Mouse (Mus musculus) cerebellum, adult 2 months (tissue): Measurements from ENCODE around the gene Cdk12. TPM values are rescaled to one million over a fixed set of nuclear protein-coding genes. Genes with fewer than 3 reads are reported as not detected.
A peak's percentile ranks its signal among the peaks of the same experiment; 100 is the strongest.
"Not testable (repeated sequence)": the region's sequence is repeated elsewhere in the genome, so short reads cannot be mapped to it uniquely, and the experiment has no call there.

Source experiments
- DNase-seq, 2 experiments: peaks; one replicate each; pipeline ENCODE4 v3.0.0; 2021
- H3K27ac ChIP-seq: fragments of 200-500 bp; 2 replicates; pipeline ENCODE4 v1.5.1; 2012; ENCODE audit warnings: low read length, control low read depth, inconsistent platforms; ENCODE audit not compliant: insufficient read depth
- H3K27me3 ChIP-seq: fragments of 200-500 bp; 2 replicates; pipeline ENCODE4 v1.6.1; 2012; ENCODE audit warnings: inconsistent platforms, mild to moderate bottlenecking, low read length, moderate library complexity; ENCODE audit not compliant: control insufficient read depth, insufficient read depth
- H3K4me1 ChIP-seq: fragments of 200-500 bp; 2 replicates; pipeline ENCODE4 v1.6.1; 2011; ENCODE audit warnings: low read length; ENCODE audit not compliant: control insufficient read depth, insufficient read depth
- H3K4me3 ChIP-seq: fragments of 200-500 bp; replicated peaks from 2 replicates; pipeline ENCODE3; 2011; ENCODE audit warnings: mild to moderate bottlenecking, low read depth, low read length, control low read depth; ENCODE audit not compliant: insufficient read depth
- CTCF ChIP-seq: fragments of 200-500 bp; IDR thresholded peaks from 2 replicates; pipeline ENCODE4 v1.5.1; 2011; ENCODE audit warnings: low read depth, mild to moderate bottlenecking, control low read depth, low read length, moderate library complexity, borderline replicate concordance; ENCODE audit not compliant: insufficient read depth
- POLR2A ChIP-seq: fragments of 200-500 bp; IDR thresholded peaks from 2 replicates; pipeline ENCODE4 v1.6.1; 2011; ENCODE audit warnings: low read length, control low read depth, borderline replicate concordance; ENCODE audit not compliant: insufficient read depth
- WGBS: fragments of 180-500 bp; shearing (Covaris S2); methylation state at CpG from one replicate; pipeline ENCODE4 v1.1.7; 2018; 5-methylcytosine and 5-hydroxymethylcytosine counted together
- polyA plus RNA-seq: library from polyadenylated mRNA; depleted of rRNA; stranded (reverse); fragments of >200 nt; gene quantifications from 2 replicates; pipeline ENCODE4 v1.2.3, GENCODE M21; 2012; rRNA removed

The Cdk12 gene
- 23.3 and 24.9 TPM in 2 replicates for polyA plus RNA-seq

- H3K4me3 ChIP-seq, result peak within 1 kb of the TSS; percentile 61
Observed at GRCm38 (mm10) chr11:98202641-98203350, at the start of gene Cdk12. Cdk12 (plus strand) TSS chr11:98203059.

DNA sequence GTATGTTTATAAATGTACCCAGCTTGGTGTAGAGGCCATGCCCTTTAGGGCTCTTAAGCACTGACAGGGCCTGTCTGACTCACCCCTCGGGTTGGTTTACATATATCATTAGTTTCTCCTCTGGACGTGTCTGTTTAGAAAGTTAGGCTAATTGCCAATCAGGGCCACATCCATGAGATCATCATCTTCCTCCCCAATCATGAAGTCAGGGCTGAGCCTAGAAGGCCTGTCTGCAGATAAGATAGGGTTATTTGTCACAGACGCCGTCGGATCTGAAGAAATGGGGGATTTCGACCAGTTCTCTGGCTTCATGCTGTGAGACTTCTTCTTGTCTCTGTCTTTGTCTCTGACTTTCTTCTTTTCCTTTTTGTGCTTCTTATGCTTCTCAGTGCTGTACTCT is 47.8 kb upstream of the Cdk12 start:
- no peak overlapping the region for H3K27ac ChIP-seq
- WGBS, result 73% methylated on average over 6 of the region's 6 CpGs
- no peak for DNase-seq
- H3K4me3 ChIP-seq, result no peak overlapping the region
- H3K4me1 ChIP-seq, result no peaks in the 10 kb centered on the region
- TF ChIP-seq POLR2A, result no peak
- no peak for TF ChIP-seq CTCF
- no peaks in the 10 kb centered on the region for H3K27me3 ChIP-seq

More at GRCm38 (mm10) chr11:98202641-98203350, at the start of gene Cdk12:
- TF ChIP-seq CTCF (no peak), POLR2A (peak; percentile 85)
- WGBS, result under 1% methylated on average over 51 of the region's 63 CpGs
- no peaks in the 10 kb centered on the region for H3K27me3 ChIP-seq
- H3K4me1 ChIP-seq, result peaks cover 4% of the 10 kb centered on the region; the same call in 1 of the 2 replicates
- H3K27ac ChIP-seq, result peak within 1 kb of the TSS; percentile 83
- peak; percentile 94 to 96 for DNase-seq

DNA sequence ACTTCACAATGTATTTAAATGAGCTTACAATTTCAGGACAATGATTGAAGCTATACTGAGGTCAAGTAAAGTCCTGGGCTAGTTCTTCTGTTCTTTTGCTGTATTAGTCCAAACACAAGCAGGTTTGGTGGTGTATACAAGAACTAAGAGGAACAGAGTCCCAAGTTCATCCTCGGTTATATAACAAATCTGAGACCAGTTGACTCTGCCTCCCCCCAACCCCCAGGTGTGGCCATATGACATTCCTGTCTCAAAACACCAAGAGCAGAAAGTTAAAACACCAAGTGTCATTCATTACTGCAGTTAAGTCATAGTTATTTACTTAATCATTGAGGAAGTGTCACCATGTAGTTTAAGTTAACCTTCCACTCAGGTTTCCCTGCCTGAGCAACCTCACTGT is 34.5 kb upstream of the Cdk12 start:
- DNase-seq, result no peak
- 87% methylated on average over 1 of the region's 1 CpGs for WGBS
- TF ChIP-seq POLR2A (no peak), CTCF (no peak)
- Histone ChIP-seq H3K27me3 (no peaks in the 10 kb centered on the region), H3K4me1 (no peaks in the 10 kb centered on the region), H3K27ac (no peak overlapping the region), H3K4me3 (no peak overlapping the region)

DNA sequence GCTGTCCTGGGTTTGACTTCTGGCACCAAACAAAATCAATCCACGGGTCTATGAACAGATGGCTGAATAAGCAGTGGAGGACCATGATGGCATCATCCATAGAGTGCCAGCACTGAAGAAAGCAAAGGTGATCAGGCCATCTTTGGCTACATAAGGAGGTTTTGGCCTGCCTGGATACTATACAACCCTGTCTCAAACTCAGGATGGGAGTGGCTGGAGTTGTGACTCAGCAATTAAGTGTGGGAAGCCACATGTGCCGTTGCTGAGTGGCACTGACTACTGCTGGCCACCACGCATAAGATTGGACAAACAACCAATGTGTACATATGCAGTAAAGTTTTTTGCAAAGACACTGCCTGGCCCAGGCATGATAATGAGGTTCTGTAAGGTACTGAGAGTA is 20.7 kb upstream of the Cdk12 start:
- not testable (repeated sequence) for DNase-seq

DNA sequence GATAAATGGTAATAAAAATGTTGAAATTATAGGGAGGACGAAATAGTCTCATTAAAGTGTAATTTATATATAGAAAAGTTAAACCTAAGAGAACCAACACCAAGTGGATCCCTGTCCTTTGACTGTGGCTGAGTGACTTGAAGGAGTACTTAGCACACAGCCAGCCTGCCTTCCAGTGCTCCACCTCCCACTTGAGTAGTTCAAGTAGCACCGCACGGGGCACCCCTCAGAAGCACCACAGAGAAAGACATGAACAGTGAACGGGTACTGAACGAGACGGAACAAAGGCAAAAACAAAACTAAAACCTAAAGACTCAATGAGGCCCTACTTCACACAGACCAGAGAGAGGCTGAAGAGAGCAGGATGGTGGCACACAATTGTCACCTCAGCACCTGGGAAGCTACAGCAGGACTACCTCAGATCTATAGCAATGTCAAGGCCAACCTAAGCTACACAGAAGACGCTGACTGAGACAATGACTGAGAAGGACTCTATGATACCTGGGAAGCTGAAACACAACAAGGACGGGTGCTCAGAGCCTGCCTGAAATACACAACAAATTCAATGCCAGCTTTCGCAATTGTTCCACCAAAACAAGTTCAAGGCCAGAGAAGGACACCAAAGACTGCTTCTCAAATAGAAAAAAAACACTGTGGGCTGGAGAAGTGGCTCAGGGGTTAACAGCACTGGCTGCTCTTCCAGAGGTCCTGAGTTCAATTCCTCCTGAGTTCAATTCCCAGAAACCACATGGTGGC is 15.0 kb upstream of the Cdk12 start:
- Histone ChIP-seq H3K4me3 (no peak overlapping the region), H3K27ac (no peak overlapping the region), H3K27me3 (no peaks in the 10 kb centered on the region), H3K4me1 (no peaks in the 10 kb centered on the region)
- DNase-seq, result no peak
- WGBS, result 92% methylated on average over 9 of the region's 9 CpGs
- TF ChIP-seq CTCF (no peak), POLR2A (no peak)

More for the DNA sequence above, 20.7 kb upstream of the Cdk12 start:
- H3K27me3 ChIP-seq, H3K4me1 ChIP-seq, H3K27ac ChIP-seq, H3K4me3 ChIP-seq: not testable (repeated sequence)
- 70% methylated on average over 3 of the region's 3 CpGs for WGBS

GRCm38 (mm10) chr11:98190820-98191219 is 12.0 kb upstream of the Cdk12 start:
- DNase-seq, result no peak
- WGBS, result 48% methylated on average over 5 of the region's 5 CpGs
- H3K4me3 ChIP-seq, result no peak overlapping the region
- H3K4me1 ChIP-seq, result no peaks in the 10 kb centered on the region
- no peak overlapping the region for H3K27ac ChIP-seq
- TF ChIP-seq CTCF (no peak), POLR2A (no peak)
- H3K27me3 ChIP-seq, result no peaks in the 10 kb centered on the region

DNA sequence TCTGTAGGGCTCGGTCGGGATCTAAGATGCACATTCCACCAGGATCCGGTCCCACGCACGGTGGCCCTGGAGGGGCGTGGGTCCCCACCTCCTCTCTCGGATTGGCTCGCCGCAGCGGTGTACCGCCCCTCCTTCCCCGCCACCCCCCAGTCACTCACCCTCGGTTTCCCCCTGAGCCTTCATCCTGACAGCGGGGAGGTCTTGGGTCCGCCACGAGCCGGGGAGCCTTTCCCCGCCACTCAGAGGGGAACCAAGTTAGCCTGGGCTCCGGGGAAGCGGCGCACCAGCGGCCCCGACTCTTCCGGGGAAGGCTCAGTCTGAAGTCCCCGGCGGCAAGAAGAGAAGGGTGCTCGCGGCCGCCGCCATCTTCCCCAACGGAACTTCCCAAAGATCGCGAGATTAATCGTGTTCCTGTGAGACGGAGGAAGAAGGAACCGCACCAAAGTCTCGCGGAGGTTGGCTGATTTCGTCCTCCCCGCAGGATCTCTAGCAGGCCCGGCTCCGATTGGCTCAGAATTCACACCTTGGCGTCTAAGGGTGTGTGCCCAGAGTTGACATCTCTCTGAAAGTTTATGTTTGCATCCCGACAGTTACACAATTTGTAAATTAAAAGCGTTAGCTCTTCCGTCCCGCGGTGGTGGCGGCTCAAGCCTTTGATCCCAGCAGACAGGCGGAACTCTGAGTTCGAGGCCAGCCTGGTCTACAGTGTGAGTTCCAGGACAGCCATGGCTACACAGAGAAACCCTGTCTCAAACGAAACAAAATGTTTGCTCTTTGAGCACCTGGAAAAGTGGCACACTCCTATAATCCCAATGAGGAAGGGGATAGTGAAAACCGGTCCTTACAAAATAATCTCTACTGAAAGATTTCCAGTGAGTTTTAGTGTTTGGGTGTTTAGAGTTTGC is 9.7 kb upstream of the Cdk12 start, which contains the start of gene Med1:
Gene Med1 (minus strand): TSS at position 393 of the 905 bp plus-strand sequence.
- Histone ChIP-seq H3K27ac (peak within 1 kb of the TSS; percentile 49; the same call in 1 of the 2 replicates), H3K4me3 (peak within 1 kb of the TSS; percentile 72), H3K4me1 (no peaks in the 10 kb centered on the region), H3K27me3 (no peaks in the 10 kb centered on the region)
- WGBS, result under 1% methylated on average over 51 of the region's 53 CpGs
- peak; percentile 88 to 91 for DNase-seq
- peak; percentile 81; the same call in 1 of the 2 replicates for TF ChIP-seq POLR2A
- no peak for TF ChIP-seq CTCF
